Mouse (Mus musculus): ENCODE measurements at regions not wholly inside any gene's neighbourhood (a gene's known extent, or its start where the extent isn't known, plus 50 kb on each side); places are given as distances from the start of the nearest gene placed in this dataset.
"Not testable (repeated sequence)": the region's sequence is repeated elsewhere in the genome, so short reads cannot be mapped to it uniquely, and the experiment has no call there.

GRCm38 (mm10) chr11:40159161-40159560 is 535.8 kb downstream of the Mat2b start:
- not testable (repeated sequence) for H3K27ac ChIP-seq (ENCODE audit: insufficient read depth, low read length); H3K4me1 ChIP-seq (ENCODE audit: control insufficient read depth, insufficient read depth, low read length); H3K4me3 ChIP-seq (ENCODE audit: insufficient read depth, low read length)

- TF ChIP-seq CTCF (IDR thresholded peaks at IDR 0.05; ENCODE audit: extremely low read depth, insufficient read depth, low read length) (peak; percentile 37; the same call in 1 of the 2 replicates), POLR2A (IDR thresholded peaks at IDR 0.05; ENCODE audit: extremely low read depth, insufficient read depth, low read length) (no peak)
- H3K27ac ChIP-seq (ENCODE audit: insufficient read depth, low read length) = no peak overlapping the region
- no peaks in the 10 kb centered on the region for H3K4me1 ChIP-seq (ENCODE audit: control insufficient read depth, insufficient read depth, low read length)
- no peak overlapping the region for H3K4me3 ChIP-seq (ENCODE audit: insufficient read depth, low read length)
Measured at GRCm38 (mm10) chr11:40149312-40149711, 545.7 kb downstream of the Mat2b start.

GRCm38 (mm10) chr11:40137803-40138202 is 557.2 kb downstream of the Mat2b start:
- no peaks in the 10 kb centered on the region for H3K4me1 ChIP-seq (ENCODE audit: control insufficient read depth, insufficient read depth, low read length)
- H3K4me3 ChIP-seq (ENCODE audit: insufficient read depth, low read length) = no peak overlapping the region
- H3K27ac ChIP-seq (ENCODE audit: insufficient read depth, low read length) = no peak overlapping the region
- no peak for TF ChIP-seq POLR2A (IDR thresholded peaks at IDR 0.05; ENCODE audit: extremely low read depth, insufficient read depth, low read length)
- TF ChIP-seq CTCF (IDR thresholded peaks at IDR 0.05; ENCODE audit: extremely low read depth, insufficient read depth, low read length) = no peak

GRCm38 (mm10) chr11:40102613-40103012 is 592.4 kb downstream of the Mat2b start:
- no peak for TF ChIP-seq CTCF (IDR thresholded peaks at IDR 0.05; ENCODE audit: extremely low read depth, insufficient read depth, low read length)
- no peak for TF ChIP-seq POLR2A (IDR thresholded peaks at IDR 0.05; ENCODE audit: extremely low read depth, insufficient read depth, low read length)
- no peaks in the 10 kb centered on the region for H3K4me1 ChIP-seq (ENCODE audit: control insufficient read depth, insufficient read depth, low read length)
- H3K27ac ChIP-seq (ENCODE audit: insufficient read depth, low read length) = no peak overlapping the region
- H3K4me3 ChIP-seq (ENCODE audit: insufficient read depth, low read length) = no peak overlapping the region

DNA sequence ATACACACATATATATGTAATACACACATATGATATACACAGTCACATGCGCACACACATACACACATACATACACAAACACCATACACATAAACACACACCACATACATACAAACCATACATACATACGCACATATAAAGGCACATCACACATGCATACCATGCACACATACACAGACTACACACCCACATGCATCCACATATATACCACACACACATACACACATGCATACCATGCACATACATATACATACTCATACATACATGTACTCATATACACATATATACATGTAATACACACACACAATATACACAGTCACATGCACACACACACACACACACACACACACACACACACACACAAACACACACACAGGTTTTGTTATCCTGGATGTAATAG is 620.7 kb downstream of the Mat2b start:
- no peak overlapping the region for H3K27ac ChIP-seq (ENCODE audit: insufficient read depth, low read length)
- H3K4me1 ChIP-seq (ENCODE audit: control insufficient read depth, insufficient read depth, low read length) = no peaks in the 10 kb centered on the region
- no peak overlapping the region for H3K4me3 ChIP-seq (ENCODE audit: insufficient read depth, low read length)
- no peak for TF ChIP-seq POLR2A (IDR thresholded peaks at IDR 0.05; ENCODE audit: extremely low read depth, insufficient read depth, low read length)
- no peak for TF ChIP-seq CTCF (IDR thresholded peaks at IDR 0.05; ENCODE audit: extremely low read depth, insufficient read depth, low read length)

- Histone ChIP-seq H3K4me1 (ENCODE audit: control insufficient read depth, insufficient read depth, low read length) (no peaks in the 10 kb centered on the region), H3K4me3 (ENCODE audit: insufficient read depth, low read length) (no peak overlapping the region), H3K27ac (ENCODE audit: insufficient read depth, low read length) (no peak overlapping the region)
- no peak for TF ChIP-seq CTCF (IDR thresholded peaks at IDR 0.05; ENCODE audit: extremely low read depth, insufficient read depth, low read length)
- TF ChIP-seq POLR2A (IDR thresholded peaks at IDR 0.05; ENCODE audit: extremely low read depth, insufficient read depth, low read length) = no peak
Measured at GRCm38 (mm10) chr11:40050503-40050902, 644.5 kb downstream of the Mat2b start.

- no peak overlapping the region for H3K4me3 ChIP-seq (ENCODE audit: insufficient read depth, low read length)
- H3K27ac ChIP-seq (ENCODE audit: insufficient read depth, low read length) = no peak overlapping the region
- no peaks in the 10 kb centered on the region; the same call in 1 of the 2 replicates for H3K4me1 ChIP-seq (ENCODE audit: control insufficient read depth, insufficient read depth, low read length)
- TF ChIP-seq POLR2A (IDR thresholded peaks at IDR 0.05; ENCODE audit: extremely low read depth, insufficient read depth, low read length) = no peak
- TF ChIP-seq CTCF (IDR thresholded peaks at IDR 0.05; ENCODE audit: extremely low read depth, insufficient read depth, low read length) = no peak
Measured at GRCm38 (mm10) chr11:40027511-40027910, 667.5 kb downstream of the Mat2b start.

DNA sequence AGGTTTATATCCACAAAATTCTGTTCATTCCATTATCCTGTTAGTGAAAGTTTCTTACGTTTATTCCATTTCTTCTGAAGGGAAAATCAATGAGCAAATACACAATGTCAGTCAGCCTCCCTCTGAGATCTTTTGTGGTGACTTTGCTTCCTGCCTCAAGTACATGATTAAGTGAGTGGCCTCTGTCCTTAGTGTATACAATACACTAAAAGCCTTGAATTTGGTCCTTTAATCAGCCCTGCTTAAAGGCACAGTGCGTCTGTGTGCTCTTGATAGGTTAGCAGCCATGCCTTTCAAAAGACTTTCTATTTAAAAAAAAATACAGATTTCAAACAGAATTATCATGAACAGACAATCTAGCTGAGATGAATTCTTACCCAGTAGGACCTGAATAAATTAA is 695.5 kb downstream of the Mat2b start:
- Histone ChIP-seq H3K4me3 (ENCODE audit: insufficient read depth, low read length) (no peak overlapping the region), H3K27ac (ENCODE audit: insufficient read depth, low read length) (no peak overlapping the region), H3K4me1 (ENCODE audit: control insufficient read depth, insufficient read depth, low read length) (no peaks in the 10 kb centered on the region)
- TF ChIP-seq CTCF (IDR thresholded peaks at IDR 0.05; ENCODE audit: extremely low read depth, insufficient read depth, low read length) = no peak

DNA sequence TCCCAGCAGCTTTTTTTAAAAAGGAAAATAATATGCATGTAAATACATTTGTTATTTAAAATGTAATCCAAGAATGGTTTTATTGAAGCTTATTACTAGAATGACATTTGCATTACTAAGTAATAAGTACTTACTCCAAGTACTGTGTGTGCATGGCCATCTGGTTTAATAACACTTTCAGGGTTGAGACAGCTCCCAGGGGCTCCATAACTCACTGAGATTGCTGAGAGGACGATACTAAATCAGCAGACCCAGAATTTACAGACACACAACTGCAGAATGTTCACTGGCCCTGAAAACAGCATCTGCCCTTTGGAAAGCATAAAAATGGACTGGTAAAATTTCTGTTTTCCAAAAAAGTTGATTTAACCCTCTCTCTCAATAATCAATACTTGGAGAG is 696.4 kb downstream of the Mat2b start:
- Histone ChIP-seq H3K4me3 (ENCODE audit: insufficient read depth, low read length) (no peak overlapping the region), H3K27ac (ENCODE audit: insufficient read depth, low read length) (no peak overlapping the region), H3K4me1 (ENCODE audit: control insufficient read depth, insufficient read depth, low read length) (no peaks in the 10 kb centered on the region)
- TF ChIP-seq POLR2A (IDR thresholded peaks at IDR 0.05; ENCODE audit: extremely low read depth, insufficient read depth, low read length) = no peak
- TF ChIP-seq CTCF (IDR thresholded peaks at IDR 0.05; ENCODE audit: extremely low read depth, insufficient read depth, low read length) = no peak

DNA sequence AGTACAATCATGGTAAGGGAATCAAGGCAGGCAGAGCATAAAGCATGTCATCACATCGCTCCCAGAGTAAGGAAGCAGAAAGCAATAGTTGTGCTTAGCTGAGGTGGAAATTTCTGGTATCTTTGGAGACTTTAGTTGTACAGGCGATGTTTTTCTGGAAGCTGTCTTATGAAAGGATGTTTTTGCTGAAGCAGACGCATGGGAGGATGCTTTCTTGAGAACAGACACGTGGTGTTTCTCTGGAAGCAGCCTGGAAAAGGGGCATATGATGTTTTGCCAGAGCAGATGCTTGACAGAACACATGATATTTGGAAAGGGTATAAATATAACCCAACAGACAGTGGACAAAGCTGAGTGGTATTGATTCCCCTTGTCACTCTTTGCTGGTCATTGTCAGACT is 722.4 kb downstream of the Mat2b start:
- H3K4me3 ChIP-seq (ENCODE audit: insufficient read depth, low read length) = no peak overlapping the region
- no peaks in the 10 kb centered on the region for H3K4me1 ChIP-seq (ENCODE audit: control insufficient read depth, insufficient read depth, low read length)
- TF ChIP-seq CTCF (IDR thresholded peaks at IDR 0.05; ENCODE audit: extremely low read depth, insufficient read depth, low read length) (no peak), POLR2A (IDR thresholded peaks at IDR 0.05; ENCODE audit: extremely low read depth, insufficient read depth, low read length) (no peak)
- H3K27ac ChIP-seq (ENCODE audit: insufficient read depth, low read length) = no peak overlapping the region

- TF ChIP-seq CTCF (IDR thresholded peaks at IDR 0.05; ENCODE audit: extremely low read depth, insufficient read depth, low read length) (no peak), POLR2A (IDR thresholded peaks at IDR 0.05; ENCODE audit: extremely low read depth, insufficient read depth, low read length) (no peak)
- Histone ChIP-seq H3K4me3 (ENCODE audit: insufficient read depth, low read length) (no peak overlapping the region), H3K4me1 (ENCODE audit: control insufficient read depth, insufficient read depth, low read length) (no peaks in the 10 kb centered on the region), H3K27ac (ENCODE audit: insufficient read depth, low read length) (no peak overlapping the region)
Measured at GRCm38 (mm10) chr11:39963705-39964104, 731.3 kb downstream of the Mat2b start.

All from cortical plate, adult 2 months (tissue).